Mouse (Mus musculus) embryonic stem cell, embryonic (primary cell): ENCODE results near the gene Adamts17.

ENCODE experiments used
- CTCF ChIA-PET, 4 experiments: fragments of 300-600 bp in 2 of 4; fragments of 350-600 bp in 2 of 4; sonication (Branson Sonifier 250); formaldehyde crosslinking; loops; one replicate each; lab custom pipeline; 2022; ENCODE audit warnings: inconsistent platforms in 2 of 4; lab: Charles Lee
- POLR2A ChIA-PET, 4 experiments: fragments of 300-600 bp in 2 of 4; fragments of 350-600 bp in 2 of 4; sonication (Branson Sonifier 250); formaldehyde crosslinking; loops; one replicate each; lab custom pipeline; 2022; ENCODE audit warnings: antibody characterized with exemption in 4 of 4, inconsistent platforms in 1 of 4; lab: Charles Lee

Adamts17 gene

DNA sequence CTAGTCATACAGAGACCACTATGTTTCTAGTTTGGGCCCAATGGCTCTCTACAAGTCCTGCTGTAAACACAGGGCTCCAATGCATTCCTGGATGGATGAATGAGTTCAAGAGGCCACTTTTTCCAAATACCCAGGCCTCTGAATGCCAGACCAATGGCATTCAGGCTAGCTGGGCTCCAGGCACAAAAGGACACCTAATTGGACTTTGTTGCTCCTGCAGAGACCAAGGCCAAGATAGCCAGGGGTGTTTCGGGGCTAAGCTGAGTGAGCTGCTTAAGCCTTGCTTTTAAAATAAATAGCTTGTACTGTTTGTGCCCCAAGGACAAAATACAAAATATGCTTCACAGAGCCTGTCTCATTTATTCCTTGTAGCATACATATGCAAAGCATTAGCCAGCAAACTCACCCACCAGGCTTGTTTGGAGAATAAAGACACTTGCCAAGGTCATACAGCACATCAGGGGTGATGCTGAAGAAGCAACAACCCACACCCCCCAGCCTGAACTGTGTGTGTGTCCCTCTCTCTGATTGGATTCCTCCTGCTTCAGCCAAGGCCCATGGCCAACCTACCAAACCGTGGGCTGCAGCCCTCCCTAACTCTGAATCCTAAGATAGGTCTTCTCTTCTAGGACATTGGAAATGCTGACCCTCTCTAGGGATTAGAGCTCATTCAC lies 334.1 kb downstream of the Adamts17 start:
- POLR2A ChIA-PET = no interaction called here
- CTCF ChIA-PET = no interaction called here

DNA sequence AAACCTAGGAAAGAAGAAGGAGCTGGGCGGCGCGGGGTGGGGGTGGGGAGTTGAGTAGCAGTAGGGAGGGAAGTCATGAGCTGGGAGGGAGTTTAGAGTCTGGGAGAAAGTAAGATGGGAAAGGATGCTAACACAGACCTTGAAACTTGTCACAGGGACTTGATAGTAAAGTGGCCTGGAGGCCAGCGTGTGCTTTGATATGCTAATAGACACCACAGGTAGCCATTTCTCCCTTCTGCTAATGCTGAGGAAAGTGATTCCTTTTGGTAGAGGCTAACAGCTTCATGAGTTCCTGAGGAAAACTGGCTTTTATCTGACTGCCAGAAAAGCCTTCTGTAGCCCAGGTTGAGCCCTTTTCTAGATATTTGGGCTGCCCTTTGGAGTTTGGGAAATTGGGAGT lies 344.3 kb downstream of the Adamts17 start:
- CTCF ChIA-PET = interaction anchor here in 2 of 4 experiments (0.6 to 1.3 kb wide), 3 partner anchors 16 to 426 kb away, joined by 4 to 6 read pairs (median 4); no protein-coding TSS in a partner anchor
- POLR2A ChIA-PET = no interaction called here

DNA sequence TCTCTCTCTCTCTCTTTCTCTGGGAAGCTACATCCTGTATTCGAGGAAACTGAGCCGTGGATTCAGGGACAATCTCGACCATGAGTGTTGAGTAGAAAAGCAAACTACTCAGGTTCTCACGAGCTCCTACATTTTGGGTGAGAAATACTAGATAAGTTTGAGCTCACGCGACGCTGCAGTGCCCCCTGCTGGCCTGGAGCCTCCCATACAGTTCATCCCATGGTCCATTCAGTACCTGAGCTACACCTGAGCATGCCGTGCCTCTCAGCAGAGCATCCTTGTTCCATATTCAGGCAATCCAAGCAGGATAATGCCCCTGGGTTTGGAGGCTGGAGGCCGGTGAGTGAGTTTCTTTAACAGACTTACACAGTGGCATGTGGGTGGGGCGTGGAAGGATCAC lies 359.9 kb downstream of the Adamts17 start:
- CTCF ChIA-PET = interaction anchor here (0.5 to 2.2 kb wide), 74 partner anchors 8 to 1968 kb away, joined by 3 to 19 read pairs (median 5); partner anchors contain the start of genes Adamts17 (in 3 of the 4), Lysmd4 (in 2 of the 4) and Synm (in 1 of the 4)
- POLR2A ChIA-PET = interaction anchor here in 2 of 4 experiments (0.7 kb wide), 3 partner anchors 18 to 537 kb away, joined by 4 to 6 read pairs (median 5); no protein-coding TSS in a partner anchor
